Mouse (Mus musculus) bone marrow macrophage, adult 2 months (primary cell): Measurements from ENCODE around the gene Gad1.

Source experiments
- CTCF ChIP-seq: IDR thresholded peaks from 2 replicates; pipeline ENCODE4 v1.5.1; 2012; ENCODE audit warnings: low read depth, mild to moderate bottlenecking, low read length, moderate library complexity
- POLR2A ChIP-seq: IDR thresholded peaks from 2 replicates; pipeline ENCODE4 v1.6.1; 2012; ENCODE audit warnings: mild to moderate bottlenecking, low read depth, low read length, borderline replicate concordance

- TF ChIP-seq CTCF (no peak), POLR2A (no peak)
These were observed 47.6 kb upstream of the Gad1 start for GRCm38 (mm10) chr2:70505229-70505628.
